Mouse (Mus musculus) liver, adult 2 months (tissue): ENCODE data around the gene Agbl5. TPM values are rescaled to one million over a fixed set of nuclear protein-coding genes. Genes with fewer than 3 reads are reported as not detected.

ENCODE experiments used
- DNase-seq: peaks from one replicate; pipeline ENCODE4 v3.0.0-alpha.2; 2011; ENCODE audit warnings: low read depth, low spot score; ENCODE audit errors: extremely low read depth
- H3K27ac ChIP-seq: fragments of 200-500 bp; replicated peaks from 2 replicates; pipeline ENCODE4 v1.5.1; 2012; ENCODE audit warnings: low read depth, mild to moderate bottlenecking, control low read depth, inconsistent platforms, low read length; ENCODE audit not compliant: insufficient read depth
- H3K27me3 ChIP-seq: fragments of 200-500 bp; 2 replicates; pipeline ENCODE4 v1.6.1; 2012; ENCODE audit warnings: mild to moderate bottlenecking, moderate library complexity, low read length, inconsistent platforms; ENCODE audit not compliant: control insufficient read depth, insufficient read depth
- H3K36me3 ChIP-seq: fragments of 200-500 bp; 2 replicates; pipeline ENCODE4 v1.6.1; 2012; ENCODE audit warnings: low read length, inconsistent platforms; ENCODE audit not compliant: control insufficient read depth, insufficient read depth
- H3K4me1 ChIP-seq: fragments of 200-500 bp; 2 replicates; pipeline ENCODE4 v1.6.1; 2011; ENCODE audit warnings: low read length; ENCODE audit not compliant: control insufficient read depth, insufficient read depth
- H3K4me3 ChIP-seq: fragments of 200-500 bp; 2 replicates; pipeline ENCODE4 v1.5.1; 2011; ENCODE audit warnings: low read depth, mild to moderate bottlenecking, control low read depth, low read length, moderate library complexity; ENCODE audit not compliant: insufficient read depth
- H3K79me2 ChIP-seq: fragments of 200-500 bp; 2 replicates; pipeline ENCODE4 v1.6.1; 2012; ENCODE audit warnings: inconsistent platforms, mild to moderate bottlenecking, low read length, moderate library complexity; ENCODE audit not compliant: control insufficient read depth, insufficient read depth
- H3K9ac ChIP-seq: fragments of 200-500 bp; 2 replicates; pipeline ENCODE4 v1.6.1; 2012; ENCODE audit warnings: low read depth, mild to moderate bottlenecking, control low read depth, inconsistent platforms, low read length
- CTCF ChIP-seq: fragments of 200-500 bp; IDR thresholded peaks from 2 replicates; pipeline ENCODE4 v1.5.1; 2011; ENCODE audit warnings: low read depth, low read length, control low read depth
- POLR2A ChIP-seq: fragments of 200-500 bp; IDR thresholded peaks from 2 replicates; pipeline ENCODE4 v1.6.1; 2011; ENCODE audit warnings: low read length, control low read depth; ENCODE audit not compliant: insufficient read depth; ENCODE audit errors: extremely low read depth
- WGBS: fragments of 180-500 bp; shearing (Covaris S2); methylation state at CpG from one replicate; pipeline ENCODE4 v1.1.7; 2018; 5-methylcytosine and 5-hydroxymethylcytosine counted together
- polyA plus RNA-seq: library from polyadenylated mRNA; depleted of rRNA; stranded (reverse); fragments of >200 nt; gene quantifications from 2 replicates; pipeline ENCODE4 v1.2.3, GENCODE M21; 2012
- total RNA-seq: library from RNA; depleted of rRNA; stranded (reverse); fragments of >200 nt; gene quantifications from 2 replicates; pipeline ENCODE4 v1.2.3, GENCODE M21; 2014

The Agbl5 gene
- total and polyA plus RNA-seq, 2 experiments: 2.7 to 7.5 TPM

- 92% methylated on average over 11 of the region's 11 CpGs for WGBS
These were observed 28.9 kb downstream of the Agbl5 start for GRCm38 (mm10) chr5:30917348-30917747.

GRCm38 (mm10) chr5:30917891-30918670 is 29.6 kb downstream of the Agbl5 start:
- no peaks in the 10 kb centered on the region for H3K36me3 ChIP-seq
- H3K9ac ChIP-seq: no peak overlapping the region
- DNase-seq: no peak
- H3K79me2 ChIP-seq: no peaks in the 10 kb centered on the region; the same call in 1 of the 2 replicates
- no peaks in the 10 kb centered on the region for H3K27me3 ChIP-seq
- H3K4me1 ChIP-seq: peaks cover 15% of the 10 kb centered on the region
- no peak overlapping the region for H3K27ac ChIP-seq
- no peak overlapping the region for H3K4me3 ChIP-seq
- WGBS: 93% methylated on average over 31 of the region's 31 CpGs
- no peak for TF ChIP-seq POLR2A
- TF ChIP-seq CTCF: no peak

More at GRCm38 (mm10) chr5:30917348-30917747, 28.9 kb downstream of the Agbl5 start:
- Histone ChIP-seq H3K27me3 (no peaks in the 10 kb centered on the region), H3K27ac (no peak overlapping the region), H3K4me3 (no peak overlapping the region), H3K79me2 (no peaks in the 10 kb centered on the region; the same call in 1 of the 2 replicates), H3K36me3 (no peaks in the 10 kb centered on the region), H3K9ac (no peak overlapping the region), H3K4me1 (peaks cover 15% of the 10 kb centered on the region)
- DNase-seq: no peak
- TF ChIP-seq CTCF: no peak
- no peak for TF ChIP-seq POLR2A

DNA sequence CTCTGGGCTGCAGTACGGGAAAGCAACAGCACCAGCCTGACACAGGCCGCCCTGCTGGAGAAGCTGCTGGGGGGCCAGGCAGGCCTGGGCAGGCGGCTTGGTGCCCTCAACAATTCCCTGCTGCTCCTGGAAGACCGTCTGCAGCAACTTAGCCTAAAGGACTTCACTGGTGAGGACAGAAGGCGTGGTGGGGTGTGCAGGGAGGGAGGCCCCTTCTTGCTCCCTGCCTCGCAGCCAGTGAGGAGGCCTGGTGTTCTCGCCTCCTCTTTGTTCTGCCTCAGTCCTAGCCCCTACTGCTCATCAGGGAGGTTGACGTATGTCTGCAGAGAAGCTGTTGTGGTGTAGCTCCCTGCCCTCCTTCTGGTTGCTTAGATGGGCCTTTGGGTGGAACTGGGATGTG is 30.2 kb downstream of the Agbl5 start:
- 94% methylated on average over 8 of the region's 8 CpGs for WGBS
- no peak overlapping the region for H3K9ac ChIP-seq
- H3K4me1 ChIP-seq: peaks cover 15% of the 10 kb centered on the region
- no peak overlapping the region for H3K27ac ChIP-seq
- DNase-seq: no peak
- H3K79me2 ChIP-seq: no peaks in the 10 kb centered on the region; the same call in 1 of the 2 replicates
- no peaks in the 10 kb centered on the region for H3K27me3 ChIP-seq
- no peaks in the 10 kb centered on the region for H3K36me3 ChIP-seq
- H3K4me3 ChIP-seq: no peak overlapping the region
- TF ChIP-seq CTCF (no peak), POLR2A (no peak)

GRCm38 (mm10) chr5:30919831-30920614 is 31.5 kb downstream of the Agbl5 start:
- Histone ChIP-seq H3K36me3 (no peaks in the 10 kb centered on the region), H3K27me3 (no peaks in the 10 kb centered on the region), H3K4me1 (peaks cover 26% of the 10 kb centered on the region), H3K79me2 (no peaks in the 10 kb centered on the region; the same call in 1 of the 2 replicates), H3K9ac (peak overlapping the region; percentile 47; the same call in 1 of the 2 replicates), H3K4me3 (no peak overlapping the region), H3K27ac (peak overlapping the region; percentile 68)
- peak; percentile 70 for DNase-seq
- WGBS: 43% methylated on average over 11 of the region's 11 CpGs
- TF ChIP-seq POLR2A: no peak

GRCm38 (mm10) chr5:30920621-30921020 is 32.1 kb downstream of the Agbl5 start:
- peak overlapping the region; percentile 47 for H3K9ac ChIP-seq
- 34% methylated on average over 19 of the region's 19 CpGs for WGBS
- TF ChIP-seq POLR2A (no peak), CTCF (no peak)
- H3K79me2 ChIP-seq: no peaks in the 10 kb centered on the region; the same call in 1 of the 2 replicates
- H3K27ac ChIP-seq: peak overlapping the region; percentile 68
- no peaks in the 10 kb centered on the region for H3K36me3 ChIP-seq
- H3K4me3 ChIP-seq: peak overlapping the region; percentile 42; the same call in 1 of the 2 replicates
- peaks cover 25% of the 10 kb centered on the region for H3K4me1 ChIP-seq
- peak; percentile 70 for DNase-seq
- H3K27me3 ChIP-seq: no peaks in the 10 kb centered on the region
